Mouse (Mus musculus) neural tube, embryonic 10.5 days (tissue): ENCODE results near the gene 5830473C10Rik.
"Not testable (repeated sequence)": the region's sequence is repeated elsewhere in the genome, so short reads cannot be mapped to it uniquely, and the experiment has no call there.

Experiments used
- DNase-seq: peaks from one replicate; pipeline ENCODE4 v3.0.0-alpha.2; 2017; ENCODE audit warnings: low spot score; ENCODE audit errors: extremely low spot score

Gene 5830473C10Rik

GRCm38 (mm10) chr5:90594945-90595344, 34.0 kb downstream of the 5830473C10Rik start:
- no peak for DNase-seq

GRCm38 (mm10) chr5:90596155-90596554, 35.2 kb downstream of the 5830473C10Rik start:
- no peak for DNase-seq

GRCm38 (mm10) chr5:90601469-90601868, 40.6 kb downstream of the 5830473C10Rik start:
- DNase-seq, result peak; percentile 50

- no peak for DNase-seq
These were observed 42.6 kb downstream of the 5830473C10Rik start for GRCm38 (mm10) chr5:90603407-90603923.

- DNase-seq, result no peak
These were observed 48.0 kb downstream of the 5830473C10Rik start for GRCm38 (mm10) chr5:90608906-90609305.

- no peak for DNase-seq
These were observed 50.5 kb downstream of the 5830473C10Rik start for GRCm38 (mm10) chr5:90611388-90611787.

GRCm38 (mm10) chr5:90611996-90612611, 51.2 kb downstream of the 5830473C10Rik start:
- no peak for DNase-seq

GRCm38 (mm10) chr5:90612751-90613150, 51.8 kb downstream of the 5830473C10Rik start:
- not testable (repeated sequence) for DNase-seq

- DNase-seq, result no peak
These were observed 57.0 kb downstream of the 5830473C10Rik start for GRCm38 (mm10) chr5:90617859-90618258.

- DNase-seq, result no peak
These were observed 60.4 kb downstream of the 5830473C10Rik start for GRCm38 (mm10) chr5:90621316-90621715.

- no peak for DNase-seq
These were observed 60.8 kb downstream of the 5830473C10Rik start for GRCm38 (mm10) chr5:90621726-90622125.

GRCm38 (mm10) chr5:90623209-90623608, 62.3 kb downstream of the 5830473C10Rik start:
- DNase-seq, result no peak

GRCm38 (mm10) chr5:90624708-90625425, 64.0 kb downstream of the 5830473C10Rik start:
- no peak for DNase-seq

- DNase-seq, result no peak
These were observed 66.5 kb downstream of the 5830473C10Rik start for GRCm38 (mm10) chr5:90627423-90627822.

- DNase-seq, result no peak
These were observed 67.1 kb downstream of the 5830473C10Rik start for GRCm38 (mm10) chr5:90628011-90628410.

- no peak for DNase-seq
These were observed 67.6 kb downstream of the 5830473C10Rik start for GRCm38 (mm10) chr5:90628530-90628929.

- DNase-seq, result no peak
These were observed 74.0 kb downstream of the 5830473C10Rik start for GRCm38 (mm10) chr5:90634885-90635284.

GRCm38 (mm10) chr5:90640286-90641217, 79.6 kb downstream of the 5830473C10Rik start, which contains the start of gene Rassf6:
Rassf6 (minus strand) TSS chr5:90640657.
- DNase-seq, result no peak

GRCm38 (mm10) chr5:90641218-90641610, 80.3 kb downstream of the 5830473C10Rik start:
- DNase-seq, result no peak

- DNase-seq, result no peak
These were observed 84.7 kb downstream of the 5830473C10Rik start for GRCm38 (mm10) chr5:90645579-90645978.

- DNase-seq, result no peak
These were observed 85.5 kb downstream of the 5830473C10Rik start for GRCm38 (mm10) chr5:90646398-90646797.
